25 mouse cellular contexts compared by ENCODE assay signal in genomic region chr16:13645930-13646329, GRCm38 (mm10).
"Had no signal": no experiment of that assay in that cellular context is flagged by ENCODE, and none has a peak within 500 bp of the region (broad histone marks: within the 10 kb centered on the region; RNA-seq: fewer than 3 reads in every experiment).

No protein-coding gene starts in this region.

- DNase-seq: kidney, adult 11 months; kidney, adult 8-10 months; kidney, postnatal 10 days; kidney, postnatal 36 days; liver; lung, adult 18-20 months; lung, postnatal 10 days; lung, postnatal 36 days; retina, postnatal 1 day; right cerebral cortex, postnatal 25 days; spleen, adult 18-20 months; thymus, adult 18-20 months; thymus, postnatal 36 days had no signal

- ATAC-seq: liver, embryonic 12.5 days; midbrain, embryonic 13.5 days; midbrain, embryonic 16.5 days had no signal

- H3K9me3 ChIP-seq: kidney, embryonic 15.5 days; limb, embryonic 10.5 days; limb, embryonic 13.5 days; liver, embryonic 12.5 days; liver, embryonic 15.5 days; lung, embryonic 15.5 days; megakaryocyte, embryonic 14.5 days; midbrain, embryonic 10.5 days; midbrain, embryonic 13.5 days; neural tube, embryonic 13.5 days had no signal

- H3K27ac ChIP-seq: kidney, embryonic 15.5 days; limb, embryonic 10.5 days; limb, embryonic 13.5 days; liver, embryonic 12.5 days; liver, embryonic 15.5 days; lung, embryonic 15.5 days; midbrain, embryonic 10.5 days; midbrain, embryonic 13.5 days; neural tube, embryonic 13.5 days had no signal

- H3K4me1 ChIP-seq: kidney, embryonic 15.5 days; limb, embryonic 10.5 days; limb, embryonic 13.5 days; liver, embryonic 12.5 days; liver, embryonic 15.5 days; lung, embryonic 15.5 days; megakaryocyte, embryonic 14.5 days; midbrain, embryonic 10.5 days; midbrain, embryonic 13.5 days; neural tube, embryonic 13.5 days had no signal

- H3K4me2 ChIP-seq: kidney, embryonic 15.5 days; limb, embryonic 13.5 days; liver, embryonic 12.5 days; liver, embryonic 15.5 days; lung, embryonic 15.5 days; midbrain, embryonic 13.5 days; neural tube, embryonic 13.5 days had no signal

- H3K27me3 ChIP-seq: kidney, embryonic 15.5 days; limb, embryonic 13.5 days; liver, embryonic 12.5 days; liver, embryonic 15.5 days; lung, embryonic 15.5 days; megakaryocyte, embryonic 14.5 days; midbrain, embryonic 13.5 days; neural tube, embryonic 13.5 days had no signal

- H3K4me3 ChIP-seq: kidney, embryonic 15.5 days; limb, embryonic 10.5 days; limb, embryonic 13.5 days; liver, embryonic 12.5 days; liver, embryonic 15.5 days; lung, embryonic 15.5 days; megakaryocyte, embryonic 14.5 days; midbrain, embryonic 10.5 days; midbrain, embryonic 13.5 days; myocyte; neural tube, embryonic 13.5 days had no signal

- H3K9ac ChIP-seq: kidney, embryonic 15.5 days; limb, embryonic 13.5 days; liver, embryonic 12.5 days; liver, embryonic 15.5 days; lung, embryonic 15.5 days; midbrain, embryonic 13.5 days; neural tube, embryonic 13.5 days had no signal
